Mouse (Mus musculus): ENCODE data around the gene Rhbdf2. TPM values are rescaled to one million over a fixed set of nuclear protein-coding genes. Genes with fewer than 3 reads are reported as not detected.

Gene Rhbdf2
- polyA plus RNA-seq, 1 experiment from 2014 or later = 3.9 TPM

DNA sequence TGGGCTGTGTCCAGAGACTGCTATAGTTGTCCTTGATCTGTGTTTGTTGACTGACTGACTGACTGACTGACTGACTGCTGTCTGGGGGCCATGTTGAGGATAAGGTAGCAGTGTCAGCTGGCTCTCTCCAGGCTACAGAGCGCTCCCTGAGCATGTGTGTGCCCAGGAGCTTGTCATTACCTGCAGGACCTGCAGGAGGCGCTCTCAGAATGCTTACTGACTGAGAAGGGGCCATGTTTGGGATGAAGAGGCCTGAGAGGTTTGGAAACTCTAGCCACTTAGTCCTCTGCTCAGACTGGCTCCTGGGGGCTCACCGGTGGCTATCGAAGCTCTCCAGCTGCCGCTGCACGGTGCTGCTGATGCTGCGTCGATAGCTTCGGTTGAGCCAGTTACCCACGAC, 23.5 kb downstream of the Rhbdf2 start:
- Histone ChIP-seq H3K9ac (ENCODE audit: low read length) (no peak overlapping the region), H3K4me2 (ENCODE audit: low read depth, severe bottlenecking) (no peak overlapping the region), H3K36me3 (ENCODE audit: control insufficient read depth, insufficient read depth, low read length) (no peaks in the 10 kb centered on the region; the same call in 1 of the 2 replicates), H3K9me3 (ENCODE audit: control insufficient read depth, low read length) (no peaks in the 10 kb centered on the region), H3K4me3 (ENCODE audit: low read depth, low read length) (no peak overlapping the region), H3K27ac (replicated peaks; ENCODE audit: low read depth, low read length) (no peak overlapping the region), H3K4me1 (ENCODE audit: control insufficient read depth, insufficient read depth, low read length) (no peaks in the 10 kb centered on the region), H3K27me3 (ENCODE audit: control insufficient read depth, insufficient read depth, low read length) (no peaks in the 10 kb centered on the region)
- WGBS = 90% methylated on average over 10 of the region's 10 CpGs
- DNase-seq (ENCODE audit: low spot score) = peak; percentile 47
- no peak for ATAC-seq (ENCODE audit: insufficient number of reproducible peaks, low FRiP score, low TSS enrichment, low read depth)

DNA sequence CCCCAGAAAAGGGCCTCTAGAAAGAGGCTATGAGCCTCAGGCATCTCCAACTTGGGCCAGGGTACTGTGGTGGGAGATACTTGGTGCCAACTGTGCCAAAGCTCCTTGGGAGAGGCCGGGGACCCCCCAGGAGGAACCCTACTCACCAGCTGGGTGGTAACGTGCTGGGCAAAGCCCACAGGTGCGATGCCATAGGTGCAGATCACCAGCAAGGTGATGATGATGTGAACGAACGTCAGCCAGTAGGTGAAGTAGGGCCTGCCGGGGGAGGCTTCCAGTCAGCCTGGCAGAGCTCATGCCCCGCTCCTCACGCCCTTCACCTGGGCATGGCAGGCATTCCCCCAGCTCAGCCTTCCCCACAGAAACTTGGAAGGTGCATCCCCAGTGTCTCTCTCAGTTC, 24.8 kb downstream of the Rhbdf2 start:
- 89% methylated on average over 7 of the region's 8 CpGs for WGBS

DNA sequence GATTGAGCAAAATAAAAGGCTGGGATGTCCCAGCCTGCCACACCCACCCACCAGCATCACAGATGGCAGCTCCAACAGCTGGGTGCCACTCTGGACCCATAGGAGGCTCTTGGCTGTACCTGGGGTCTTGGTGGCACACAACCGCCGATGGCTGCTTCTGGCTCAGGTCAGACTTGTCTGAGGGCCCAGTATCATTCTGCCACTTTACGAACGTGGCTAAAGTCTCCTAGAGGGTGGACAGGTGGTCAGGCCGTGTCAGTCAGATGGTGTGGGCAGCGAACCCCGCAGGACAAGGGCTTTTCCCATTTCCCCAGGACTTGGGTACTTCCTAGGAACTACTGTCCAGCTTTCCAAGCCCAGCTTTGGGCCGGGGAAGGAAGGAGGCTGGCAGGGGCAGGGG, 25.7 kb downstream of the Rhbdf2 start:
- no peaks in the 10 kb centered on the region; the same call in 1 of the 2 replicates for H3K36me3 ChIP-seq (ENCODE audit: control insufficient read depth, insufficient read depth, low read length)
- H3K4me2 ChIP-seq (ENCODE audit: low read depth, severe bottlenecking) = no peak overlapping the region
- H3K27me3 ChIP-seq (ENCODE audit: control insufficient read depth, insufficient read depth, low read length) = no peaks in the 10 kb centered on the region
- DNase-seq (ENCODE audit: low spot score) = no peak
- 93% methylated on average over 8 of the region's 8 CpGs for WGBS
- no peak overlapping the region for H3K9ac ChIP-seq (ENCODE audit: low read length)
- no peak overlapping the region for H3K4me3 ChIP-seq (ENCODE audit: low read depth, low read length)
- no peaks in the 10 kb centered on the region for H3K9me3 ChIP-seq (ENCODE audit: control insufficient read depth, low read length)
- ATAC-seq (ENCODE audit: insufficient number of reproducible peaks, low FRiP score, low TSS enrichment, low read depth) = no peak
- H3K27ac ChIP-seq (replicated peaks; ENCODE audit: low read depth, low read length) = no peak overlapping the region
- no peaks in the 10 kb centered on the region for H3K4me1 ChIP-seq (ENCODE audit: control insufficient read depth, insufficient read depth, low read length)

More for the DNA sequence above, 24.8 kb downstream of the Rhbdf2 start:
- H3K9ac ChIP-seq (ENCODE audit: low read length) = no peak overlapping the region
- H3K4me1 ChIP-seq (ENCODE audit: control insufficient read depth, insufficient read depth, low read length) = no peaks in the 10 kb centered on the region
- ATAC-seq (ENCODE audit: insufficient number of reproducible peaks, low FRiP score, low TSS enrichment, low read depth) (no peak), DNase-seq (ENCODE audit: low spot score) (no peak)
- no peaks in the 10 kb centered on the region; the same call in 1 of the 2 replicates for H3K36me3 ChIP-seq (ENCODE audit: control insufficient read depth, insufficient read depth, low read length)
- no peaks in the 10 kb centered on the region for H3K9me3 ChIP-seq (ENCODE audit: control insufficient read depth, low read length)
- H3K4me3 ChIP-seq (ENCODE audit: low read depth, low read length) = no peak overlapping the region
- H3K27me3 ChIP-seq (ENCODE audit: control insufficient read depth, insufficient read depth, low read length) = no peaks in the 10 kb centered on the region
- no peak overlapping the region for H3K27ac ChIP-seq (replicated peaks; ENCODE audit: low read depth, low read length)
- no peak overlapping the region for H3K4me2 ChIP-seq (ENCODE audit: low read depth, severe bottlenecking)

DNA sequence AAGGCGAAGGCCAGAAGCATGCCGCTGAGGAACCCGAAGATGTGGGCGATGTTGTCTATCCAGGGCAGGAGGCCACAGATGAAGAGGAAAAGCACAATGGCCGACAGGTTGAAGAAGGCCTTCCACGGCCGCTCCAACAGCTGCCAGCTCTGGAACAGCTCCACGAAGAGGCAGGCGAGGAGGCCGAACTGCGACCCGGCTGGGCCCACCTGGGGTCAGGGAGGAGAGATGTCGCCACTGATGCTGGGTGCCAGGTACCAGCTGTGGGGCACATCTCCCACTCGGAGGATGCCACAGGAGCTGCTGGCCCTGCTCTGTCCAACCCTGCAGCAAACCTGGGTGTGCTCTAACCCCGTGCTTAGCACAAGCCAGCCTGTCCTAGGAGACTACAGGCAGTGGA, 27.6 kb downstream of the Rhbdf2 start:
- Histone ChIP-seq H3K9ac (ENCODE audit: low read length) (no peak overlapping the region), H3K27me3 (ENCODE audit: control insufficient read depth, insufficient read depth, low read length) (no peaks in the 10 kb centered on the region), H3K27ac (replicated peaks; ENCODE audit: low read depth, low read length) (no peak overlapping the region), H3K9me3 (ENCODE audit: control insufficient read depth, low read length) (no peaks in the 10 kb centered on the region), H3K36me3 (ENCODE audit: control insufficient read depth, insufficient read depth, low read length) (no peaks in the 10 kb centered on the region; the same call in 1 of the 2 replicates), H3K4me1 (ENCODE audit: control insufficient read depth, insufficient read depth, low read length) (no peaks in the 10 kb centered on the region), H3K4me2 (ENCODE audit: low read depth, severe bottlenecking) (no peak overlapping the region), H3K4me3 (ENCODE audit: low read depth, low read length) (no peak overlapping the region)
- ATAC-seq (ENCODE audit: insufficient number of reproducible peaks, low FRiP score, low TSS enrichment, low read depth) (no peak), DNase-seq (ENCODE audit: low spot score) (no peak)
- 92% methylated on average over 15 of the region's 15 CpGs for WGBS

DNA sequence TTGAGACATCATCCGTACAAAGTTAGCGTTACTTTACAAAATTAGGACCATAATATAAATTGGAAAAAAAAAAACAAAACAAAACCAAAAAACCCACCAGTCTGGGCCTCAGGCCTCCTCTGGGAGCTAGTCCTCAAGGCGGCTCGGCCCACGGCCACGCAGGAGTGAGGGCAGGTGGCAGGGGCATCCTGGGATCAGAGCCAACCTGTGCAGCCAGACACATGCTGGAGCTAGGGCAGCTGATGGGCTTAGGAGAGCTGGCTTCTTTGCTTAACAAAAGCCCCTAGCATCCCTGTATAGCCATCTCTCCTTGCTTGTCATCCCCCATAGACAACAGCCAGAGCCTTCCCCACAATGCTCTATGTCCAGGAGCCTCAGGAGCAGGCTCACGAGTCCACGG, 28.6 kb downstream of the Rhbdf2 start:
- 92% methylated on average over 8 of the region's 8 CpGs for WGBS
- H3K9ac ChIP-seq (ENCODE audit: low read length) = no peak overlapping the region
- no peak overlapping the region for H3K4me2 ChIP-seq (ENCODE audit: low read depth, severe bottlenecking)
- no peaks in the 10 kb centered on the region for H3K27me3 ChIP-seq (ENCODE audit: control insufficient read depth, insufficient read depth, low read length)
- no peaks in the 10 kb centered on the region for H3K9me3 ChIP-seq (ENCODE audit: control insufficient read depth, low read length)
- DNase-seq (ENCODE audit: low spot score) (no peak), ATAC-seq (ENCODE audit: insufficient number of reproducible peaks, low FRiP score, low TSS enrichment, low read depth) (no peak)
- no peak overlapping the region for H3K27ac ChIP-seq (replicated peaks; ENCODE audit: low read depth, low read length)
- H3K4me3 ChIP-seq (ENCODE audit: low read depth, low read length) = no peak overlapping the region
- no peaks in the 10 kb centered on the region; the same call in 1 of the 2 replicates for H3K36me3 ChIP-seq (ENCODE audit: control insufficient read depth, insufficient read depth, low read length)
- H3K4me1 ChIP-seq (ENCODE audit: control insufficient read depth, insufficient read depth, low read length) = no peaks in the 10 kb centered on the region

DNA sequence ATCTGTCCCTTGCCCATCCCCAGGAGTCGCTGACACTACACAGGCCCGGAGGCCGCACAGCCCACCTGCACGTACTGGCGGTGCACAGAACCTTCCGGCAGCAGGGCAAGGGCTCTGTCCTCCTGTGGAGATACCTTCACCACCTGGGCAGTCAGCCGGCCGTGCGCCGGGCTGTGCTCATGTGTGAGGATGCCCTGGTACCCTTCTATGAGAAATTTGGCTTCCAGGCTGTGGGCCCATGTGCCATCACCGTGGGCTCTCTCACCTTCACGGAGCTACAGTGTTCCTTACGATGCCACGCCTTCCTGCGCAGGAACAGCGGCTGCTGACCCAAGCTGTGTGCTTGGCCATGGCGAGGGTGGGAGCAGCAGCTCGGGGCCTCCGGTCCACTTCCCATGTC, 30.1 kb downstream of the Rhbdf2 start:
- H3K4me3 ChIP-seq (ENCODE audit: low read depth, low read length) = no peak overlapping the region
- WGBS = 89% methylated on average over 19 of the region's 19 CpGs
- H3K27ac ChIP-seq (replicated peaks; ENCODE audit: low read depth, low read length) = no peak overlapping the region
- no peak for DNase-seq (ENCODE audit: low spot score)
- no peak overlapping the region for H3K4me2 ChIP-seq (ENCODE audit: low read depth, severe bottlenecking)
- H3K4me1 ChIP-seq (ENCODE audit: control insufficient read depth, insufficient read depth, low read length) = no peaks in the 10 kb centered on the region
- H3K9ac ChIP-seq (ENCODE audit: low read length) = no peak overlapping the region
- ATAC-seq (ENCODE audit: insufficient number of reproducible peaks, low FRiP score, low TSS enrichment, low read depth) = no peak
- no peaks in the 10 kb centered on the region for H3K27me3 ChIP-seq (ENCODE audit: control insufficient read depth, insufficient read depth, low read length)
- H3K36me3 ChIP-seq (ENCODE audit: control insufficient read depth, insufficient read depth, low read length) = no peaks in the 10 kb centered on the region
- H3K9me3 ChIP-seq (ENCODE audit: control insufficient read depth, low read length) = no peaks in the 10 kb centered on the region

DNA sequence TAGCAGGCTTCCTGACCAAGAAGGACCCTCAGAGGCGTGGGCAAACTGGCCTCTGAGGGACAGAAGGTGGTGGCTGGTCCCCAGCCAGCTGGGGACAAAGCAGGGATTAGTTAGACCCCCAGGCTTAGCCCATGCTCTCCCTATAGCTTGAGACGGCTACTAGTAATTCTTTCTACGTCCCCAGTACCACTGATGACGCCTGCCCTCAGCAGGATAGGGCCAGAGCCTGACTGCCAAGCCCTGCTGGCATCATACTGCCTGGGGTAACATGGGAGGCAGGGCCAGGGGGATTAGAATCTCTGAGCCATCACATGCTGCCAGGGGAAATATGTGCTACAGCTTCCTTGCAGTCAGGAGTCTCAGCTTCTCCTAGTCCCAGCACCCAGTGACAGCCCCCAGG, 33.5 kb downstream of the Rhbdf2 start:
- no peaks in the 10 kb centered on the region for H3K36me3 ChIP-seq (ENCODE audit: control insufficient read depth, insufficient read depth, low read length)
- 82% methylated on average over 4 of the region's 4 CpGs for WGBS
- H3K27me3 ChIP-seq (ENCODE audit: control insufficient read depth, insufficient read depth, low read length) = no peaks in the 10 kb centered on the region
- no peaks in the 10 kb centered on the region for H3K9me3 ChIP-seq (ENCODE audit: control insufficient read depth, low read length)
- no peak overlapping the region for H3K27ac ChIP-seq (replicated peaks; ENCODE audit: low read depth, low read length)
- ATAC-seq (ENCODE audit: insufficient number of reproducible peaks, low FRiP score, low TSS enrichment, low read depth) = no peak
- no peak overlapping the region for H3K4me3 ChIP-seq (ENCODE audit: low read depth, low read length)
- H3K4me1 ChIP-seq (ENCODE audit: control insufficient read depth, insufficient read depth, low read length) = no peaks in the 10 kb centered on the region
- no peak overlapping the region for H3K9ac ChIP-seq (ENCODE audit: low read length)
- no peak for DNase-seq (ENCODE audit: low spot score)
- no peak overlapping the region for H3K4me2 ChIP-seq (ENCODE audit: low read depth, severe bottlenecking)

DNA sequence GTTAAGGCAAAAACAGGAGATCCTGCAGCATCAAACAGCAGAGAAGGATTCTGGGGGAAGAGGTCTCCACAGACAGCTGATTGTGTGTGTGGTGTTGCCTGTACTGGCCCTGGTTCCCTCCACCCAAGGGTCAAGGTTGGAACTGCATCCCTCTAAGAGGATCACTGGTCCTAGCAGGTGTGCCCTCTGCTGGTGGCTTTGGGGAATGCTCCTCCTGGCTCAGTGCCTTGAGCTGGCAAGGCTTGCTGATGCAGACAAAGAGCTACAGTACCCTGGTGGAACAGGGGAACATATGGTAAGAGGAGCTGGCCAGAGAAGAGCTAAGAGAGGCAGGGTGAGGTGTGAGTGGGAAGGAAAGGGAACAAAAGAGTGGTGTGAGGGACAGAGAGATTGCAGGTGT, 34.4 kb downstream of the Rhbdf2 start:
- DNase-seq (ENCODE audit: low spot score) (peak; percentile 99), ATAC-seq (ENCODE audit: insufficient number of reproducible peaks, low FRiP score, low TSS enrichment, low read depth) (peak; percentile 65; the same call in 1 of the 2 replicates)
- Histone ChIP-seq H3K36me3 (ENCODE audit: control insufficient read depth, insufficient read depth, low read length) (no peaks in the 10 kb centered on the region), H3K9me3 (ENCODE audit: control insufficient read depth, low read length) (no peaks in the 10 kb centered on the region), H3K4me3 (ENCODE audit: low read depth, low read length) (no peak overlapping the region), H3K4me1 (ENCODE audit: control insufficient read depth, insufficient read depth, low read length) (no peaks in the 10 kb centered on the region), H3K27ac (replicated peaks; ENCODE audit: low read depth, low read length) (no peak overlapping the region; the same call in 1 of the 2 replicates), H3K4me2 (ENCODE audit: low read depth, severe bottlenecking) (no peak overlapping the region), H3K9ac (ENCODE audit: low read length) (no peak overlapping the region), H3K27me3 (ENCODE audit: control insufficient read depth, insufficient read depth, low read length) (no peaks in the 10 kb centered on the region)

DNA sequence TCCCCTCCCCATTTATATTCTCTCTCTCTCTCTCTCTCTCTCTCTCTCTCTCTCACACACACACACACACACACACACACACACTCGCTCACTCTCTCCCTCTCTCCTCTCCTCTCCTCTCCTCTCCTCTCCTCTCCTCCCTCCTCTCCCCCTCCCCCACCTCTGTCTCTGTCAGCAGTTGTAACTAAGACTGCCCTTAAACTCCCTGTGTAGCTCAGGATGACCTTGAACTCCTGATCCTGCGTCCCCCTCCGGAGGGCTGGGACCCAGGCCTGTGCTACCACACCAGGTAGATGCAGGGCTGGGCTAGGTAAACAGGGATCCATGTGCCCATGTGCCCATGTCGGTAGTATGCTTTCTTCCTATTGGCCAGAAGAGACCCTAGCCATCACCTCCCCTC, 35.2 kb downstream of the Rhbdf2 start:
- DNase-seq (ENCODE audit: low spot score) (no peak), ATAC-seq (ENCODE audit: insufficient number of reproducible peaks, low FRiP score, low TSS enrichment, low read depth) (no peak)
- H3K27ac ChIP-seq (replicated peaks; ENCODE audit: low read depth, low read length) = no peak overlapping the region
- no peaks in the 10 kb centered on the region for H3K9me3 ChIP-seq (ENCODE audit: control insufficient read depth, low read length)
- H3K9ac ChIP-seq (ENCODE audit: low read length) = no peak overlapping the region
- H3K4me3 ChIP-seq (ENCODE audit: low read depth, low read length) = no peak overlapping the region
- no peaks in the 10 kb centered on the region for H3K36me3 ChIP-seq (ENCODE audit: control insufficient read depth, insufficient read depth, low read length)
- H3K4me2 ChIP-seq (ENCODE audit: low read depth, severe bottlenecking) = no peak overlapping the region
- WGBS = 77% methylated on average over 4 of the region's 4 CpGs
- no peaks in the 10 kb centered on the region for H3K4me1 ChIP-seq (ENCODE audit: control insufficient read depth, insufficient read depth, low read length)
- H3K27me3 ChIP-seq (ENCODE audit: control insufficient read depth, insufficient read depth, low read length) = no peaks in the 10 kb centered on the region

Data from limb, embryonic 11.5 days (tissue).